Mouse (Mus musculus) spleen, embryonic (tissue): ENCODE data around the gene Shc3.

ENCODE experiments used
- CTCF ChIA-PET: fragments of 350-600 bp; sonication (Branson Sonifier 250); formaldehyde crosslinking; loops from one replicate; lab custom pipeline; 2022; lab: Charles Lee

Shc3 gene

GRCm38 (mm10) chr13:51418268-51418941 is 150.8 kb downstream of the Shc3 start:
- CTCF ChIA-PET = interaction anchor here (0.5 to 0.9 kb wide), 3 partner anchors 10 to 209 kb away, joined by 3 to 4 read pairs (median 4); partner anchors contain the start of gene S1pr3

- CTCF ChIA-PET = interaction anchor here (0.7 to 1.2 kb wide), 3 partner anchors 9 to 467 kb away, joined by 3 to 4 read pairs (median 3); partner anchors contain the start of gene S1pr3
Observed at GRCm38 (mm10) chr13:51417796-51418195, 151.4 kb downstream of the Shc3 start.

- CTCF ChIA-PET = interaction anchor here (1.2 kb wide), 1 partner anchor 466 kb away, joined by 3 read pairs; no protein-coding TSS in a partner anchor
Observed at GRCm38 (mm10) chr13:51416727-51417126, 152.5 kb downstream of the Shc3 start.

GRCm38 (mm10) chr13:51413461-51413860 is 155.8 kb downstream of the Shc3 start:
- CTCF ChIA-PET = interaction anchor here (0.6 to 0.8 kb wide), 2 partner anchors 14 to 222 kb away, joined by 3 to 28 read pairs; no protein-coding TSS in a partner anchor

- CTCF ChIA-PET = interaction anchor here (0.6 to 0.7 kb wide), 3 partner anchors 10 to 234 kb away, joined by 4 to 8 read pairs (median 6); no protein-coding TSS in a partner anchor
Observed at GRCm38 (mm10) chr13:51411696-51412430, 157.4 kb downstream of the Shc3 start.

- CTCF ChIA-PET = interaction anchor here (0.6 kb wide), 1 partner anchor 228 kb away, joined by 8 read pairs; no protein-coding TSS in a partner anchor
Observed at GRCm38 (mm10) chr13:51411243-51411642, 158.0 kb downstream of the Shc3 start.

- CTCF ChIA-PET = interaction anchor here (0.8 to 1.0 kb wide), 3 partner anchors 10 to 385 kb away, joined by 3 to 4 read pairs (median 3); no protein-coding TSS in a partner anchor
Observed at GRCm38 (mm10) chr13:51409936-51410481, 159.2 kb downstream of the Shc3 start.

GRCm38 (mm10) chr13:51408519-51409001 is 160.7 kb downstream of the Shc3 start, which contains the start of gene S1pr3:
S1pr3 (plus strand) TSS chr13:51408639.
- CTCF ChIA-PET = interaction anchor here (1.3 kb wide), 1 partner anchor 10 kb away, joined by 3 read pairs; no protein-coding TSS in a partner anchor

GRCm38 (mm10) chr13:51407541-51408217 is 161.5 kb downstream of the Shc3 start:
- CTCF ChIA-PET = interaction anchor here (0.5 to 1.3 kb wide), 2 partner anchors 11 to 204 kb away, joined by 3 read pairs; no protein-coding TSS in a partner anchor

GRCm38 (mm10) chr13:51405731-51406320 is 163.4 kb downstream of the Shc3 start:
- CTCF ChIA-PET = no interaction called here

- CTCF ChIA-PET = no interaction called here
Observed at GRCm38 (mm10) chr13:51404566-51404965, 164.7 kb downstream of the Shc3 start.

- CTCF ChIA-PET = no interaction called here
Observed at GRCm38 (mm10) chr13:51400736-51401501, 168.3 kb downstream of the Shc3 start.

GRCm38 (mm10) chr13:51400186-51400719 is 169.0 kb downstream of the Shc3 start:
- CTCF ChIA-PET = no interaction called here

GRCm38 (mm10) chr13:51399562-51399961 is 169.7 kb downstream of the Shc3 start:
- CTCF ChIA-PET = interaction anchor here (0.8 kb wide), 1 partner anchor 14 kb away, joined by 3 read pairs; no protein-coding TSS in a partner anchor

GRCm38 (mm10) chr13:51397861-51398260 is 171.4 kb downstream of the Shc3 start:
- CTCF ChIA-PET = interaction anchor here (0.7 to 0.8 kb wide), 2 partner anchors 75 to 226 kb away, joined by 3 to 4 read pairs; no protein-coding TSS in a partner anchor

GRCm38 (mm10) chr13:51392256-51392655 is 177.0 kb downstream of the Shc3 start:
- CTCF ChIA-PET = no interaction called here

- CTCF ChIA-PET = interaction anchor here (0.6 to 0.8 kb wide), 3 partner anchors 19 to 319 kb away, joined by 3 to 5 read pairs (median 3); no protein-coding TSS in a partner anchor
Observed at GRCm38 (mm10) chr13:51391359-51391916, 177.8 kb downstream of the Shc3 start.

GRCm38 (mm10) chr13:51390398-51390797 is 178.8 kb downstream of the Shc3 start:
- CTCF ChIA-PET = no interaction called here

GRCm38 (mm10) chr13:51387908-51388307 is 181.3 kb downstream of the Shc3 start:
- CTCF ChIA-PET = interaction anchor here (0.5 kb wide), 1 partner anchor 48 kb away, joined by 3 read pairs; no protein-coding TSS in a partner anchor
